Mouse (Mus musculus): ENCODE data around the gene Cmip. TPM values are rescaled to one million over a fixed set of nuclear protein-coding genes. Genes with fewer than 3 reads are reported as not detected.

The Cmip gene
- polyA plus RNA-seq (2012; ENCODE audit: insufficient read depth, low replicate concordance): 92.3 and 120 TPM in 2 replicates

- H3K36me3 ChIP-seq (replicated peaks; ENCODE audit: low read length): peaks cover 31% of the 10 kb centered on the region
- peaks cover 80% of the 10 kb centered on the region for H3K4me1 ChIP-seq
These were observed at the start of gene Cmip for GRCm38 (mm10) chr8:117257029-117257820. Gene Cmip, plus strand, starts transcription at chr8:117257064.

DNA sequence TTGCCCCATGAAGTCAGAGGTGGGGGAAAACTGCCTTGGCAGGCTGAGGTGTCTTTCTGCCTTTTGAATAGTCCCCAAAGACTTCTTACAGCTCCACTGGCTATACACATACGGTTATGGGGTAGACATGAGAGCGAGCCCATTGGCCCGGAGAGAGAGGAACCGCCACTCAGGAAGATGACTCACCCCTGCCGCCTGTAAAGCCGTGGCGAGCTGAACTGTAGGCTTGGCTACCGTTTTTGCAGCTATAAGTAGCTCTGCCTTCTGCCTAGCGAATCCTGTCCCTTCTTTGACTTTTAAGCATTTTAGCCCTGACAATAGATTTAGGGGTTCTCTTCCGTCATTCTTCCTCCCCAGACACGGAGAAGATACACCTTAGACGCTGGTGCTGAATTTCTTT, 47.7 kb upstream of the Cmip start:
- H3K9me3 ChIP-seq: no peaks in the 10 kb centered on the region
- H3K36me3 ChIP-seq (replicated peaks; ENCODE audit: low read length): peaks cover 94% of the 10 kb centered on the region
- H3K27me3 ChIP-seq (replicated peaks): no peaks in the 10 kb centered on the region
- TF ChIP-seq GATA1 (IDR thresholded peaks at IDR 0.05; ENCODE audit: borderline replicate concordance, low read length) (no peak), FLI1 (IDR thresholded peaks at IDR 0.05; ENCODE audit: low read length) (no peak)
- H3K4me3 ChIP-seq (replicated peaks): peak overlapping the region; percentile 29
- H3K4me1 ChIP-seq: peaks cover 73% of the 10 kb centered on the region

More at GRCm38 (mm10) chr8:117257029-117257820, at the start of gene Cmip:
- no peaks in the 10 kb centered on the region for H3K27me3 ChIP-seq (replicated peaks)
- H3K9me3 ChIP-seq: no peaks in the 10 kb centered on the region
- peak within 1 kb of the TSS; percentile 100 for H3K4me3 ChIP-seq (replicated peaks)
- TF ChIP-seq GATA1 (IDR thresholded peaks at IDR 0.05; ENCODE audit: borderline replicate concordance, low read length) (no peak), FLI1 (IDR thresholded peaks at IDR 0.05; ENCODE audit: low read length) (no peak)

GRCm38 (mm10) chr8:117212100-117212499, 44.8 kb upstream of the Cmip start:
- Histone ChIP-seq H3K36me3 (replicated peaks; ENCODE audit: low read length) (peaks cover 99% of the 10 kb centered on the region), H3K4me1 (peaks cover 65% of the 10 kb centered on the region)
- TF ChIP-seq GATA1 (IDR thresholded peaks at IDR 0.05; ENCODE audit: borderline replicate concordance, low read length) (no peak), FLI1 (IDR thresholded peaks at IDR 0.05; ENCODE audit: low read length) (no peak)

GRCm38 (mm10) chr8:117217724-117218123, 39.1 kb upstream of the Cmip start:
- no peaks in the 10 kb centered on the region for H3K27me3 ChIP-seq (replicated peaks)
- H3K9me3 ChIP-seq: peaks cover 7% of the 10 kb centered on the region; the same call in 1 of the 2 replicates
- TF ChIP-seq GATA1 (IDR thresholded peaks at IDR 0.05; ENCODE audit: borderline replicate concordance, low read length) (no peak), FLI1 (IDR thresholded peaks at IDR 0.05; ENCODE audit: low read length) (no peak)
- H3K4me1 ChIP-seq: peaks cover 17% of the 10 kb centered on the region
- H3K4me3 ChIP-seq (replicated peaks): no peak overlapping the region
- peaks cover 52% of the 10 kb centered on the region for H3K36me3 ChIP-seq (replicated peaks; ENCODE audit: low read length)

More at GRCm38 (mm10) chr8:117212100-117212499, 44.8 kb upstream of the Cmip start:
- H3K4me3 ChIP-seq (replicated peaks): no peak overlapping the region
- H3K9me3 ChIP-seq: peaks cover 2% of the 10 kb centered on the region; the same call in 1 of the 2 replicates
- H3K27me3 ChIP-seq (replicated peaks): no peaks in the 10 kb centered on the region

DNA sequence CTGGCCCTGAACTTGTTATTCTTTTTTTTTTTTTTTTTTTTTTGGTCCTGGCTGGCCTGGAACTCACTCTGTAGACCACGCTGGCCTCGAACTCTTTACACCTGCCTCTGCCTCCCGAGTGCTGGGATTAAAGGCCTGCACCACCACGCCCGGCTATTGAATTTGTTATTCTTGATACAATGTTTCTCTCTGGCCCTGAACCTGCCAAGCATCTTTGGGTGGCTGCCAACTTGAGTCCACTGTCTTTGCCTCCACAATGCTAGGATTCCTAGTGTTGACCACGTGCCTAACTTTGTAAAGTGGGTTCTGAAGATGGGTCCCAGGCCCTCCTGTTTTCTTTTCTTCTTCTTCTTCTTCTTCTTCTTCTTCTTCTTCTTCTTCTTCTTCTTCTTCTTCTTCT, 34.5 kb upstream of the Cmip start:
- H3K36me3 ChIP-seq (replicated peaks; ENCODE audit: low read length): peaks cover 7% of the 10 kb centered on the region
- TF ChIP-seq GATA1 (IDR thresholded peaks at IDR 0.05; ENCODE audit: borderline replicate concordance, low read length) (no peak), FLI1 (IDR thresholded peaks at IDR 0.05; ENCODE audit: low read length) (no peak)

DNA sequence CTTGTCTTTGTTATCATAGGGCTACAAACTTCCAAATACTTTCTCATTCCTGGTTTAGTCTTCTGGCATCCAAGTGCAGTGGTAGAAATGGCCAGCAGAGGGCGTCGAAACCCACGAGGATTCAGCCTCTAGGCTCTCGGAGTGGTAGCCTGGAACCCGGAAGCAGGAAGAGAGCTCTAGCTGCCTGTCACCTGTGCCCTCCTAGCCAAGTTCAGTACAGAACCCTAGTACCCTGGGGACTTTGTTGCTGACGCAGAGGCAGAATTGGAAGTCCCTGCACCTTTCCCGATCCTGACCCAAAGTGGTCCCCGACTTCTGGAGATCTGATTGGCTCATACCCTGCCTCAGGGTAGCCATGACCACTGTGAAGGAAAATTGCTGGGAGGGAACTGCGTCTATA, 32.2 kb upstream of the Cmip start:
- no peaks in the 10 kb centered on the region for H3K27me3 ChIP-seq (replicated peaks)
- H3K9me3 ChIP-seq: no peaks in the 10 kb centered on the region
- peaks cover 32% of the 10 kb centered on the region for H3K4me1 ChIP-seq
- H3K36me3 ChIP-seq (replicated peaks; ENCODE audit: low read length): no peaks in the 10 kb centered on the region
- peak overlapping the region; percentile 89 for H3K4me3 ChIP-seq (replicated peaks)
- no peak for TF ChIP-seq FLI1 (IDR thresholded peaks at IDR 0.05; ENCODE audit: low read length)
- TF ChIP-seq GATA1 (IDR thresholded peaks at IDR 0.05; ENCODE audit: borderline replicate concordance, low read length): no peak

More for the DNA sequence above, 34.5 kb upstream of the Cmip start:
- Histone ChIP-seq H3K27me3 (replicated peaks) (no peaks in the 10 kb centered on the region), H3K4me1 (peaks cover 34% of the 10 kb centered on the region), H3K9me3 (peaks cover 2% of the 10 kb centered on the region; the same call in 1 of the 2 replicates), H3K4me3 (replicated peaks) (no peak overlapping the region)

- TF ChIP-seq FLI1 (IDR thresholded peaks at IDR 0.05; ENCODE audit: low read length) (no peak), GATA1 (IDR thresholded peaks at IDR 0.05; ENCODE audit: borderline replicate concordance, low read length) (no peak)
- no peak overlapping the region for H3K4me3 ChIP-seq (replicated peaks)
- H3K4me1 ChIP-seq: peaks cover 32% of the 10 kb centered on the region
- no peaks in the 10 kb centered on the region for H3K36me3 ChIP-seq (replicated peaks; ENCODE audit: low read length)
- H3K9me3 ChIP-seq: peaks cover 6% of the 10 kb centered on the region
- no peaks in the 10 kb centered on the region for H3K27me3 ChIP-seq (replicated peaks)
These were observed 30.6 kb upstream of the Cmip start for GRCm38 (mm10) chr8:117226306-117226705.

GRCm38 (mm10) chr8:117227339-117227738, 29.5 kb upstream of the Cmip start:
- H3K4me3 ChIP-seq (replicated peaks): no peak overlapping the region
- peaks cover 36% of the 10 kb centered on the region for H3K4me1 ChIP-seq
- no peak for TF ChIP-seq FLI1 (IDR thresholded peaks at IDR 0.05; ENCODE audit: low read length)
- no peak for TF ChIP-seq GATA1 (IDR thresholded peaks at IDR 0.05; ENCODE audit: borderline replicate concordance, low read length)
- H3K36me3 ChIP-seq (replicated peaks; ENCODE audit: low read length): no peaks in the 10 kb centered on the region
- peaks cover 6% of the 10 kb centered on the region for H3K9me3 ChIP-seq
- no peaks in the 10 kb centered on the region for H3K27me3 ChIP-seq (replicated peaks)

DNA sequence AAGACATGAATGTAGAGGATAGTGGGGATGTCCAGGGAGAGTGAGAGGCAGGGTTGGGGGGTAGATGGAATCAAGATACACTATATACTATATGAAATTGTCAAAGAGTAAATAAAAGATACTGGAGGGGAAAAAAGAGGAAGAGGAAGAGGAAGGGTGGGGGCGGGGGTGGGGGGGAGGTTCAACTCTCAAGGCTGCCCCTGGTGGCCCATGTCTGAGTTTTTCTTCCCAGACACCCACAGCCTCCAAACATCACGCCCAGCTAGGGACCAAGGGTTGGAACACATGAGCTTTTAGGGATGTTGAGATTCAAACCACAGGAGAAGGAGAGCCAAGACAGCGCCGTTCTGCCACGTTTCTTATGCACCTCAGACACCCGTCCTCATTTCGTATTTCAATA, 23.7 kb upstream of the Cmip start:
- H3K4me1 ChIP-seq: peaks cover 13% of the 10 kb centered on the region
- no peaks in the 10 kb centered on the region for H3K36me3 ChIP-seq (replicated peaks; ENCODE audit: low read length)
- peaks cover 11% of the 10 kb centered on the region for H3K9me3 ChIP-seq
- TF ChIP-seq FLI1 (IDR thresholded peaks at IDR 0.05; ENCODE audit: low read length): no peak
- no peak for TF ChIP-seq GATA1 (IDR thresholded peaks at IDR 0.05; ENCODE audit: borderline replicate concordance, low read length)
- H3K27me3 ChIP-seq (replicated peaks): peaks cover 11% of the 10 kb centered on the region
- no peak overlapping the region for H3K4me3 ChIP-seq (replicated peaks)

DNA sequence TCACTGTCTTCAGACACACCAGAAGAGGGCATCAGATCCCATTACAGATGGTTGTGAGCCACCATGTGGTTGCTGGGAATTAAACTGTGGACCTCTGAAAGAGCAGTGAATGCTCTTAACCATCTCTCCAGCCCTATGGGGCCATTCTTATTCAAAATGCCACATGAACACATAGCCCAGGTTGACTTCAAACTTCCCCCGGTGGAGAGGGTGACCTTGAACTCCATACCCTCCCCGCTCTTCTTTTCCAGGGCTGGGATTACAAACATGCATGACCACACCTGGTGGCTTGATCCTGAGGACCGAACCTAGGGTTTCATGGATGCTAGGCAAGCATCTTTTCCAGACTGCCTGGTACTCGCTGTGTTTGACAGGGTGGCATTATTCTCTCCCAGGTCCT, 20.3 kb upstream of the Cmip start:
- no peak for TF ChIP-seq FLI1 (IDR thresholded peaks at IDR 0.05; ENCODE audit: low read length)
- TF ChIP-seq GATA1 (IDR thresholded peaks at IDR 0.05; ENCODE audit: borderline replicate concordance, low read length): no peak
- Histone ChIP-seq H3K4me3 (replicated peaks) (no peak overlapping the region), H3K9me3 (peaks cover 5% of the 10 kb centered on the region), H3K27me3 (replicated peaks) (peaks cover 17% of the 10 kb centered on the region), H3K36me3 (replicated peaks; ENCODE audit: low read length) (no peaks in the 10 kb centered on the region), H3K4me1 (peaks cover 18% of the 10 kb centered on the region)
